Mouse (Mus musculus) lung, adult 2 months (tissue): Measurements from ENCODE around the gene Snx10.

ENCODE experiments used
- CTCF ChIP-seq: fragments of 200-500 bp; IDR thresholded peaks from 2 replicates; pipeline ENCODE4 v1.5.1; 2011; ENCODE audit warnings: mild to moderate bottlenecking, low read length, control low read depth; ENCODE audit not compliant: insufficient read depth
- POLR2A ChIP-seq: fragments of 200-500 bp; IDR thresholded peaks from 2 replicates; pipeline ENCODE4 v1.6.1; 2011; ENCODE audit warnings: low read depth, mild to moderate bottlenecking, control low read depth, low read length, borderline replicate concordance; ENCODE audit errors: extremely low read depth

DNA sequence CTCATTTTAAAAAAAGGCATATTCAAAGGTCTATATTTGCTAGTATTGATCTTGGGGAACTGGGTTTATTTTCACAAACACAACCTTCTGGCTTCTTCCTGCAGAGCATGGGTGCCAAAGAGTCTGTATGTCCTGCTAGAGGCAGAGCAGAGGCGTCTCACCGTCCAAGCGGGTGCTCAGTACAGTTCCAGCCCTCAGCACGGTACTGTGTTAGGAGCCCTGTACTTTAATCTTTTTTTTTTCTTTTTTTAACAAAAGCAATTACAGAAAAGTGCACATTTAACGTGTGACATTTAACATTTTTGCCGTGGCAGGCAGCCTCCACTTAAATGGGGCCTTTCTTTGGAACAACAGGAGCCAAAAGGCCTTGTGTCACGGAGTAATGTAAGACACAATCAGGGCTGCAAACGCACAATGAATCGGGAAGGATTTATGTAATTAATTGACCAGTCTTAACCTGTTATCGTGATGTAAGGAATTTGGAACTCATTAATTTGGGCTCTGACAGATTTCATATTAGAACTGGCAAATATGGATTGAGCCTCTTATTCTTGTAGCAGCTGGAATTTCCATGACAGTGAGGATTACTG, 69.8 kb downstream of the Snx10 start:
- TF ChIP-seq POLR2A (no peak), CTCF (no peak)
